Mouse (Mus musculus): Measurements from ENCODE around the gene Pam16.
"Not testable (repeated sequence)": the region's sequence is repeated elsewhere in the genome, so short reads cannot be mapped to it uniquely, and the experiment has no call there.

Pam16 gene

DNA sequence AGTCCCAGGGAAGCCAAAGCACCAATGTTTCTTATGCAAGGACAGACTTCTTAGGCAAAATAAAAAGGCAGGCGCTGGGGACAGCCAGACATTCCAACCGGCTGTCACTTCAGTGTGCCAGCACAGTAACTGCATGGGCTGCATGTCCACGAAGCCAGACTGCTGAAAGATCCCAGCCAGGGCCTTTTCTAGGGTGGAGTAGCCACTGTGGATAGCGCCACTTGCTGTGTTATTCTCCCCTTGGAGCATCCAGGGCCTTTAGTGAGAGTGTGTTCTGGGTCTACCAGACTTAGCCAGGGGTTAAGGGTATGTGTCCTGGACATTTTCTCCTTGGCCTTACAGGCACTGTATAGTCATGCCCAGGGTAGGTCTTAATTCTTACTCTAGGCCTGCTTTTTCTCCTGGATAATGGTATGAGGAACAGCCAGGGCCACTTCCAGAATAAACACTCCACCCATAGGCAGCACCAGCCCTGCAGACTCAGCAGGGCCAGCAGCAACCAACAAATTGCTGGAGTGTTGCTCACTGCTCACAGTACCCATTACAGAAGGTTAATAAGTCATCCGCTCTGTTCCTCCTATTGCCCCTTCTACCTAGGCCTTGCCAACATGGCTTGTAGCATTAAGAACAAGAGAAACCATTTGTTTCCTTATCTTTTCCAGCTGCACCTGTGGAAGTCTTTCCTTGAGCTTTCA is 37.1 kb downstream of the Pam16 start:
- no peak for DNase-seq

DNA sequence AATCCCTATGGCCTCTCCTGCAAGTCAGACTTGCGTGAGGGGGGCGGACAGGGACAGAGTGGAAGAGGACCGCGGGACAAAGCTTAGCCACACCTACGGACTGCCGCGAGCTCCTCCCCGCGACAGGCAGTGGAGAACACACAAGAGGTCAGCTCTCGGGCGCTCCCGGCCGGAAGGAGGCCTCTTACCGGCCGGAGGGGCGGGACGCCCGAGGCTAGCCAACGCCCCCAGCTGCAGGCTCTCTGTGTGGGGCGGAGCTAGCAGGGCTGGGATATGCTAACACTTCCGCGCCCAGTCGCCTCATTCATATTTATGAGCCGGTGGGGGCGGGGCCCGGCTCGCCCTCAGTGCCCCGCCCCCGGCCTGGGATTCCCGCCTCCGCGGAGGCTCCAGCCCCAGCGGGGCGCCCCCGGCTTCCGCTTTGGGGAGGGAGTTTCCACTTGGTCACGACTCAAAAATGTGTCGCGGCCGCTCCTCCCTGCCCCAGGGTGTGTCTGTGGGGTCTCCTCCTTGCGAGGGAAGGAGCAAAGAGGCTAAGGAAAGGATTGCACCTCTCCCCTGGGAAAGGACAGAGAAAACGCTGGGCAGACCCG is 38.2 kb downstream of the Pam16 start:
- peak; percentile 95 to 96 for DNase-seq

DNA sequence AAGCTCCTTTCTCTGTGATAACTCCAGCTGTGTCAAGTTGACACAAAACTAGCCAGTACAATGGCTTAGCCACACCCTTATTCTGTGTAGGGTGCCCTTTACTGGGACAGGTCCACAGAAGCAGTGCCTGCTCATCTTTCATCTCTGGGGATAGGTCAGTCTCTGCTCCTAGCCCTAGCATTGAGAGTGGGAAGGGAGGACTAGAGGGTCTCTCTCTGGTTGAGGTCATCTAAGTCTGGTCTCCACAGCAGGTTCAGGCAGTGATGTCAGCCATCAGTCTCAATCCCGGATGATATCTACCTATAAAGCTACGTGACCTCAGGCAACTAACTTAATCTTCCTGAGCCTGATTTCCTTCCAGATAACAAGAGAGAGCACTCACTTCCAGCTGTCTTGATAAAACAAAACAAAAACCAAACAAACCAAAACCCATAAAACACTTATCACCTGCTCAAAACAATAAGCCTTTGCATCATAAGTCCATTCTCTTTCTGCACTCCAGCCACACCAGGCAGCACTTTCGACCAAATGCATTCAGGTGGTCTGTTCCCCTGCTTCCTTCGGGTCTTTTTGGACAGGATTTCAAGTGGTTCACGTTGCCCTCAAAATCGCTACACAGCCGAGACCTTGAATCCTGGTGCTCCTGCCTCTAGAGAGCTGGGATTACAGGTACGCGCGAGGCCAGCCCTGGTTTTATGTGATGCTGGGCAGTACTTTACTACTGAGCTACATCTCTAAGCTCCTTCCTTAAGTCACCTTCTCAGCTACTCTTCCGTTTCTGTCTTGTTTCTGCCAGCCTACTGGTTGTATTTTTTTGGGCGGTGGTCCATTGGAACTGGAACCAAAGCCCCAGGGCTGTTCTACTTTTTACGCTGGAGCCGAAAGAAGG is 38.9 kb downstream of the Pam16 start:
- DNase-seq: no peak

DNA sequence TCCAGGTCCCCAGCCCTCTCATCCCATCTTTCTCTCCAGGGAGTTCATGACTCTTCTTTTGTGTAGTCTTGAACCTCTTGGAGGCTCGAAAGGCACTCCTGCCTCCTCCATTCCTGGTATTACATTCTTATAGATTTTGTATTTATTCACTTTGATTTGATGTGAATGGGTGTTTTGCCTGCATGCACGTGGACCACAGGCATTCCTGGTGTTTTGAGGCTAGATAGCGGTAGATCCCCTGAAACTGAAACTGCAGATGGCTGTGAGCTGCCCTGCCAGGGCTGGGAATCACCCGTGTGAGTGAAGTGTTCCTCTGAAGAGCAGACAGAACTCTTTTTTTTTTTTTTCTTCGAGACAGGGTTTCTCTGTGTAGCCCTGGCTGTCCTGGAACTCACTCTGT is 40.4 kb downstream of the Pam16 start:
- DNase-seq: no peak

DNA sequence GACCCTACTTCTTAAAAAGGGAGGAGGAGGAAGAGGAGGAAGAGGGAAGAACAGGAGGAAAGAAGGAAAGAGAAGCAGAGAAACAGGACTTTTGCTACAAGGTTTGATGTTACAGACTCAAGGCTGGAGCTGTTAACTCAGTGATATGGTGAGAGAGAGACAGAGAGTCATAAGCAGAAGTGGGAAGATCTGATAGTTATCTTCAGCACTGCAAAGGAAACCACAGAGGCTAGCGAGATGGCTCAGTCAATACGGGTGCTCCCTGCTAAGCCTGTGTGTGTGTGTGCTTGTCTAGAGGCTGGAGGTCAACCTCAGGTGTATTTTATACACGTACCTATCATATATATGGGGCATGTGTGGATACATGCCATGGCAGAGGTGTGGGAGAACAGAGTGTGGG is 41.0 kb downstream of the Pam16 start:
- no peak for DNase-seq

DNA sequence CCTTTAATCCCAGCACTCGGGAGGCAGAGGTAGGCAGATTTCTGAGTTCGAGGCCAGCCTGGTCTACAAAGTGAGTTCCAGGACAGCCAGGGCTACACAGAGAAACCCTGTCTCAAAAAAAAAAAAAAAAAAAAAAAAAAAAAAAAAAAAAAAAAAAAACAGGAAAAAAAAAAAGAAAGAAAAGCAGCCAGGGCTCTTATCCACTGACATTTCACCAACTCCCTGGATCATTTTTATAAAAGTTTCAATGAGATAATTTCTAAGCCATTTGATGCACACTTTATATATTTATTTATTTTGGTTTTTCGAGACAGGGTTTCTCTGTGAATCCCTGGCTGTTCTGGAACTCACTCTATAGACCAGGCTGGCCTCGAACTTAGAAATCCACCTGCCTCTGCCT is 43.6 kb downstream of the Pam16 start:
- not testable (repeated sequence) for DNase-seq

DNA sequence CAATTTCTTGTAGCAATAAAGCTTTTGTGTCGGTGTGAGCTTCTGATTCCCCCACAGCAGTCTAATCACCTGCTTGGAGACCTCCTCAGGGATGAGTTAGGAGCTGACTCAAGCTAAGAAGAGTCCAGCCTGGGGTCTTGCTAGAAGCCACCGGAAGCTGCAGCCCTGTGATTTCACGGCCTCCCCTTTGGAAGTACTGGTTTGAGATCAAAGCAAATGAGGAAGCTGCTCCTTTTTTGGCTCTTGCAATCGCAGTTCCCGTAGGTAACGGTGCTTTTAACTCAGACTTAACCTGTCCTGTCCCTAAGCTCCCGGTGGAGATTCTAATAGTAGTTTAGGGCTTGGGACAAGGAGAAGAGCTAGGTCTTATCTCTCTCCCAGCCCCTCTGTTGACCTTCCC is 46.2 kb downstream of the Pam16 start:
- no peak for DNase-seq

DNA sequence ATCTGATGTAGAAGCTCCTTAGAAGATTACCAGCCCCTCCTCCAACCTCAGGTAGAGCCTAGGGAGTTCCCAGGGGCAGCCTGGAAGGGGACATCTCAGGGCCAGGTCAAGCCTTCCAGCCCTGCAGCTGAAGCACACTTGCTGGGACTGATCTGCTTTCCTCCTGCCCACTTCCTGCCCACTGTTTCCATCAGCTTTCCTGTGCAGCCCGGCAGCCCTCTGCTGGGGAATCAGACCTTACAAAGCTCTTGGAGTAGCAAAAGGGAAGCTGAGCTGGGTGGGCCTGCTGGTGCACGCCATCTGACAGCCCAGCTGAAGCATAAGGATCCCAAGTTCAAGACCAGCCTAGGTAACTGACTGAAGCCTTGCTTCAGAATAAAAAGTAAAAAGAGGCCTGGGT is 47.9 kb downstream of the Pam16 start:
- peak in 1 of 2 experiments; percentile 42 for DNase-seq

DNA sequence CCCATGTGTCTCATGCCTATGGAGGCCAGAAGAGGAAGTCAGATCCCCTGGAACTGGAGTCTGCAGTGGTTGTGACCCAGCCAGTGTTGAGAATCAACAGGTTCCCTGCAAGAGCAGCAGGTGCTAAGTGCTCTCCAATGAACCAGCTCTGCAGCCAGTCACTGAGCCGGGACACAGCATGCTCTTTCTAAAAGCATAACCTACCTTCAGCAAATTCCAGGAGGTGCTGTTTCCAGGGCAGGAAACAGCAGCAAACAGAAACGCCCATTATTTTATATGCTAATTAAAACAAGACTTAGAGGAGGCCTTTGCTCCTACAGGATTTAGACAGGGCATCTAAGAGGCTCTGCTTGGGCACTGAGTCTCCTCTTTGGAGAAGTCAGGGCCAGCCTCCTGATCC is 48.8 kb downstream of the Pam16 start:
- DNase-seq: no peak

DNA sequence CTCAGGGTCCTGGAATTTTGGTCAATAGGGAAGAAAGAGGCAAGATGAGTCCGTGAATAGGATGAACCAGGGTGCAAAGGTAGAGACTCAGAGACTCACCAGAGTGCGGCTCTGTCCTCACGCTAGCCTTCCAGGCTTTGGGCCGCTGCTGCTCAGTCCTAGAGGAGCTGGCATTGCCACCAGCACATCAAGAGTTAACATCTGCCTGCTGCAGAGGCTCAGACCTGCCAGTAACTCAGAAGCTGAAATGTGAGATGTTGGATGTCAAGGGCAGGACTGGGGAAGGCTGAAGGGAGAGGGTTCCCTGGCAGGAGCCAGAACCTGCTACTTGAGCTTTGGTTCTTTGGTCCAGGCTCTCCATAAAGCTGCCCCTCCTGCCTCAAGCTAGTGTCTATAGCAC is 54.1 kb downstream of the Pam16 start:
- DNase-seq: no peak

DNA sequence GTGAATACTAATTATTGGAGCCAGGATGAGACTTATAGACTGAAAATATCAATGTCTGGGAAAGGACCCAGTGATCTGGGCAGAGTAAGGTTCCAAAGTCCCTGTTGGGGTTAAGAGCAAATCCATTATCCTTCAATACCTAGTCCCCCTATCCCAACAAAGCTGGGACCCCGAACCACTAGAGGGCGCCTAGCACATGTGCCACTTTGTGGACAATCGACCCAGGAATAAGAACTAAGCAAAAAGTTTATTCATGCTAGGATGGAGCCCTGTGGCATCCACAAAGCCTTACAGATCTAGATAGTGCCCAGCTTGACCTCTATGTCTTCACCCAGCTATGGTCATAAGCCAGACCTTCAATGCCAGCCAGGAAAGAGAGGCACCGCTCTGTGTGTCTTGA is 56.9 kb downstream of the Pam16 start:
- DNase-seq: peak; percentile 71 to 79

Measured in thymus, postnatal 36 days (tissue).